Mouse (Mus musculus): ENCODE results near the gene Brdt. TPM values are rescaled to one million over a fixed set of nuclear protein-coding genes. Genes with fewer than 3 reads are reported as not detected.
A peak's percentile ranks its signal among the peaks of the same experiment; 100 is the strongest.

Gene Brdt
- polyA plus RNA-seq, 1 experiment from 2014 or later = 2.1 TPM

DNA sequence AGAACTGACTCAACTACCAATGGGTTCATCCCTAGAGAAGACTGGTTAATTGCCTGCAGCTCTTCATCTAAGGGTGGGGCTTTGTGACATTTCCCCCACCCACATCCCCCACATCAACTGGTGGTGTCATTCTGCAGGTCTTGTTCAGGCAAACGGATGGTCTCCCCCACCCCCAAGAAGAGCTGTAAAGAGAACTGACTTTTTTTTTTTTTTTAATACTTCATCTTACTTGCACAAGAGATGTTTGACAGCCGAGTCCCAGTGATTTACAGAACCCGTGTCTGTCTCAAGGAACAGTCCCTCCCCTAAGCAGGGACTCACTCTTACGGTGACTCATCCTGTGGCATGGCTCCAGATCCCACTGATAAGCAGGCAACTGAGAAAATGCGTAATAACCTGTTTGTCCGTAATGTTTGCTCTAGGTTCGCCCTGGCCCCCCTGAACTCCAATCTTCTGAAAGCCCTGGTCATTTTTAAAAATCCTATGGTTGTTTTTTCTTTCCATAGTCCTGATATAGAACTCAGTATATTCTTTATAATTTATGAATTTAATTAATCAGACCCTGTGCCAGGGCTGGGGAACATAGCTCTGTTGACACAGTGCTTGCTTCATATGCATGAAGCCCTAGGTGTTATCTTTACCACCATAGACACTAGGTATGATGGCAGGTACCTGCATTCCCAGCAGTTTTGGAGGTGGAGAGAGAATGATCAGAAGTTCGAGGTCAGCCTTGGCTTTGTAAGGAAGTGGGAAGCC is 35.7 kb upstream of the Brdt start:
- H3K36me3 ChIP-seq = no peaks in the 10 kb centered on the region
- H3K27me3 ChIP-seq = no peaks in the 10 kb centered on the region
- no peak for ATAC-seq (ENCODE audit: borderline replicate concordance, extremely low read depth, low FRiP score, low TSS enrichment)
- H3K4me2 ChIP-seq = no peak overlapping the region
- no peak overlapping the region for H3K9ac ChIP-seq
- no peak overlapping the region for H3K4me3 ChIP-seq
- WGBS = 32% methylated on average over 8 of the region's 8 CpGs
- H3K4me1 ChIP-seq = peaks cover 17% of the 10 kb centered on the region
- H3K27ac ChIP-seq = no peak overlapping the region
- H3K9me3 ChIP-seq = no peaks in the 10 kb centered on the region

DNA sequence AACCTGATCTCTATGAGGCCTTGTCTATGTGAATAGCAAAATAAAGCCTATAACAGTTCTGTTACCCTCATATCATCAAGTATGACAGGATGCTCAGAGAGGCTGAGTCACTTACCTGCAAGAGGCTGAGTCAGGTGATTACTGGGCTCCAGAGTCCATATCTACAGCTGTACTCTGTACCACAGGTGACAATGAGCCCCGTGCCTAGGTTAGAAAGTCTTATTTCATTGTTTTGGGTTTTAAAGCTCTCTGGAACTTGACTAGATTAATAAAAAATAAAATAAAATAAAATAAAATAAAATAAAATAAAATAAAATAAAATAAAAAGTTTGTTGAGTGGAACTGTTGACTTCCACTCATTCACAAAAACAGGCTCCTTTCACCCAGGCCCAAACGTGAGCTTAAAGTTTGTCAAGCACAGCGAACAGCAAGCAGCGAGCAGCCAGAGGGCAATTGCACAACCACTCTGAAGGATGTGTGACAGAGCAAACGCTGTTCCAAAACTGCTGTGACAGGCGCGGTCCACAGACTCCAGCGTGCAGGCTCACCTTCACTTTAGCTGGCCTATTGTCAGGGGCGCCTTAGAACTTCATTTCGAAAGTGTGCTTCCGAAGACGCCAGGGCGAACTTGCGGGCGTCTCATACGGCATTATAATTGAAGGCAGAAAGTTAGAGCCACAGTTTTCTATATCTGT is 35.0 kb upstream of the Brdt start:
- Histone ChIP-seq H3K4me3 (no peak overlapping the region), H3K4me2 (peak overlapping the region; percentile 32), H3K9me3 (no peaks in the 10 kb centered on the region), H3K27me3 (no peaks in the 10 kb centered on the region), H3K4me1 (peaks cover 17% of the 10 kb centered on the region), H3K36me3 (no peaks in the 10 kb centered on the region), H3K27ac (peak overlapping the region; percentile 8; the same call in 1 of the 2 replicates), H3K9ac (no peak overlapping the region)
- ATAC-seq (ENCODE audit: borderline replicate concordance, extremely low read depth, low FRiP score, low TSS enrichment) = no peak
- 61% methylated on average over 16 of the region's 16 CpGs for WGBS

DNA sequence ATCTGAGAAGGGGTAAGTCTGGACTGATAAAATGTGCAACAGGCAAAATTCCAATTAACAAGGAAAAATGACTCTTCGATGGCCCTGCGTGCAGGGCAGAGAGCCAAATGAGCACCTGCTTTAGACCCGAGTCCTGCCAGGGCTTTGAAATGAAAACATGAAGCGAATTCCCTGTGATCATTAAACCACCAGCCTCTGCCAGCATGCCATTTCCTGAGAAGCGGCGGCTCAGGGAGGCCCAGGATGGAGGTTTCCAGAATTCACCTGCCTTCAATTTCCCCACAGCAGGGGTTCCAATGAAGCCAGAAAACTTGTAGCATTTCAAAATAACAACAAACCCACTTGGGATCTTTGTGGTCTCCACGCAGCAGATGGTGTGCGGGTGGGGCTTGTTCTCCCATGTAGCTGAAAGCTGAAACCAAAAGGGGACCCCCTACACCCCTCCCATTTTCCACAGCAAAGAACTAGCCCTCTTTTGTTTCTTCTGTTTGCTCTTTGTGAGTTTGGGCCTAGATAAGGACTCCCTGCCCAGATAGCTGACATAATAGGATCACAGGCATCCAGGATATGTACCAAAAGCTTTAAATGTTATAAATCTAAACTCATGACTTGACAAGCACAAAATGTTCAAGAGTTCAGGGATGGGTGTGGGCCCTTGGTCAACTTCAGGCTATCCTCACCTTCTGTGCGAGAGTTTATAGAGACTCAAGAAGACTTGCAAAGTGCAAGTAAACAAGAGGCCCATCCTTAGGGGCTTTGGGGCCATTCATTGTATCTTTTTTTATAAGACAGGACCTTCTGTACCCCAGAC is 34.2 kb upstream of the Brdt start:
- Histone ChIP-seq H3K36me3 (no peaks in the 10 kb centered on the region), H3K27ac (peak overlapping the region; percentile 8; the same call in 1 of the 2 replicates), H3K27me3 (no peaks in the 10 kb centered on the region), H3K4me3 (no peak overlapping the region), H3K4me2 (peak overlapping the region; percentile 32), H3K9ac (no peak overlapping the region), H3K4me1 (peaks cover 17% of the 10 kb centered on the region), H3K9me3 (no peaks in the 10 kb centered on the region)
- no peak for ATAC-seq (ENCODE audit: borderline replicate concordance, extremely low read depth, low FRiP score, low TSS enrichment)
- 43% methylated on average over 9 of the region's 9 CpGs for WGBS

DNA sequence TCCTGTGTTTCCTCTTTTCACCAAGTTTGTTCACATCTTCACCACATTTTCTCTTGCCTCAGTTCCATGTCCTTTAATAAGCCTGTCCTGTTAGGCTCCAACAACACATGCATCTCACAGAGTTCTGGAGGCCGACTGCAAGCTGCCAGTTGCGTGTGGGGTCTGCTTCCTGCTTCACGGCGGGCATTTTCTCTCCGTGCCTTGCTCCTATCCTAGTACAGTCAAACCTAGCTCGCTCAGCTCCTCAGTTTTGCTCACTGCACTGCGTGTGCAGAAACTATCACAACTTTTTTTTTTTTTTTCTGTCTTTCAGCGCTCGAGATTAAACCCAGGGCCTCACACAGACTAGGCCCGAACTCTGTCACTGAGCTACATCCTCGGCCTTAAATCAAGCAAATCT is 32.1 kb upstream of the Brdt start:
- no peak overlapping the region for H3K9ac ChIP-seq
- H3K9me3 ChIP-seq = no peaks in the 10 kb centered on the region
- H3K36me3 ChIP-seq = no peaks in the 10 kb centered on the region
- 69% methylated on average over 11 of the region's 11 CpGs for WGBS
- peaks cover 17% of the 10 kb centered on the region for H3K4me1 ChIP-seq
- no peak for ATAC-seq (ENCODE audit: borderline replicate concordance, extremely low read depth, low FRiP score, low TSS enrichment)
- H3K4me3 ChIP-seq = no peak overlapping the region
- no peak overlapping the region for H3K27ac ChIP-seq
- no peak overlapping the region for H3K4me2 ChIP-seq
- no peaks in the 10 kb centered on the region for H3K27me3 ChIP-seq

DNA sequence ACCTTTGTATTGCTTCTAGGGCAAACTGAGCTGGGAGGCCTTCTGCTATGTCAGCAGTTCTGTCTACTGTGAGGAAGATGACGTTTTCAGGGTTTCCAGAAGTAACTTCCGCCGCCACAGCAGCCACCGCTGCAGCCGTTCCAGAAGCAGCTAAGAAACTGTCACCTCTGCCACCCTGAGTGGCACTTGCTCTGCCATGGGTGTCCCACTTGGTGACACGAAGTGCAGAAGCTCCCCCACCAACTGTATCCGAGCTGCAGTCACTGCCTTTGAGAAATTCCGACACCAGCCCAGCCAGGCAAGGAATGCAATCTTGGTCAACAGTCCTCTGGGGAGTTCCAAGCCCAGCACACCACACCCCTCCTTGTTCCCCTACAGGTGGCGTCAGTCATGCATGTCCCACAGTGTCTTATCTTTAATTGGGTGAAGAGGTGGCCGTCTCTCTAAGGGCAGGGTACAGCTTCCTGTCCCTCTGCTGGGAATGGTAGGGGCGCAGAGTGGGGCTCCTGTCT is 27.6 kb upstream of the Brdt start:
- no peaks in the 10 kb centered on the region for H3K4me1 ChIP-seq
- no peak overlapping the region for H3K4me3 ChIP-seq
- peak overlapping the region; percentile 6; the same call in 1 of the 2 replicates for H3K4me2 ChIP-seq
- no peak overlapping the region for H3K9ac ChIP-seq
- peak; percentile 57; the same call in 1 of the 2 replicates for ATAC-seq (ENCODE audit: borderline replicate concordance, extremely low read depth, low FRiP score, low TSS enrichment)
- no peaks in the 10 kb centered on the region for H3K9me3 ChIP-seq
- WGBS = 29% methylated on average over 11 of the region's 11 CpGs
- H3K27ac ChIP-seq = no peak overlapping the region
- H3K27me3 ChIP-seq = no peaks in the 10 kb centered on the region
- H3K36me3 ChIP-seq = no peaks in the 10 kb centered on the region

DNA sequence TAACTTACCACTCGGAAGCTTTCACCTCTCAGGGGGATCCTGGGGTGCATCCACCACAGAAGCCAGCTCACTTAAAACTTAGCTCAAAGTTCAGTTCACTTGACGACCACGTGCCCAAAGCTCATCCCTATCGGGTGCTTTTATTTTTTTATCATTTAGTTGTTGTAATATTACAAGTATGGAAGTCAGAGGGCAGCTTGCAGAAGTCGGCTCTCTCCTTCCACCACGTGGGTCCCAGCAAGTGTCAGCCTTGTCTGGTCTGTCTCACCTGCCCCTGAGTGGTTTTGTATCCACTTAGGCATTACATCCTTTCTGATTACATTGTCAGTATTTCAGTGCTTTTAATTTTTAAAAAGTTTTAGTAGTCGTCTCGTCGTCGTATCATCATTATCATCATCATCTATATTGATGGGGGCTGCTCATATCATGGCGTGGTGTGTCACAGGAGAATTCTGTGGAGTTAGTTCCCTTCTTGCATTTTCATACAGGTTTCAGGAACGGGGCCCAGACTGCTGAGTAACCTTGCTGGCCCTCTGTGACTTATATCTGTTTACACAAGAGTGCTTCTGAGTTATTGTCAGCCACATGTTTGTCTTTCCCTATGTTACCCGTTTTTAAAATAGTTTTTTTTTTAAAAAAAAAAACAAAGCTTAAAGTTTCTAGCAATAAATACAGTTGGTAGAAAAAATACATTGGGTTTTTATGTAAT is 26.7 kb upstream of the Brdt start:
- 49% methylated on average over 13 of the region's 13 CpGs for WGBS
- H3K4me2 ChIP-seq = no peak overlapping the region
- no peak overlapping the region for H3K4me3 ChIP-seq
- H3K9ac ChIP-seq = no peak overlapping the region
- no peaks in the 10 kb centered on the region for H3K9me3 ChIP-seq
- no peak overlapping the region for H3K27ac ChIP-seq
- H3K27me3 ChIP-seq = no peaks in the 10 kb centered on the region
- no peak for ATAC-seq (ENCODE audit: borderline replicate concordance, extremely low read depth, low FRiP score, low TSS enrichment)
- H3K4me1 ChIP-seq = no peaks in the 10 kb centered on the region
- H3K36me3 ChIP-seq = no peaks in the 10 kb centered on the region

DNA sequence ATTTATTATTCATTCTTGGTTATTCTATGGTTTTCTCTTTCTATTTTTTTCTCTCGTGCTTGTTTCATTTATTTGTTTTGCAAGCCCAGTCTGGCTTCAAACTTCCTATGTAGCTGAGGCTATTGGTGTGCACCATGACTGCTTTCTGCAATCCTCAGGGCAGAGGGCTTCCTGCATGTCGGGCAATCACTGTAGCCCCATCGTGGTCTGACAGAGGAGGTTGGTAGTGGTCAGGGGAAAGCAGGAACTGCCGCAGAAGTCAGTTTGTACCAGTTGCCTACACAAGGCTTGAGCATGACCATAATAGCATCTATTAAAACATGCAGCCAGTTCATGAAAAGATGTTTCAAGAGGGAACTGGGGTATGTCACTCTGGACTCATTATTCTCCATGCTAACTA is 23.5 kb upstream of the Brdt start:
- Histone ChIP-seq H3K36me3 (no peaks in the 10 kb centered on the region), H3K9me3 (no peaks in the 10 kb centered on the region), H3K27me3 (no peaks in the 10 kb centered on the region), H3K4me1 (no peaks in the 10 kb centered on the region), H3K4me2 (no peak overlapping the region), H3K9ac (no peak overlapping the region), H3K4me3 (no peak overlapping the region), H3K27ac (no peak overlapping the region)
- ATAC-seq (ENCODE audit: borderline replicate concordance, extremely low read depth, low FRiP score, low TSS enrichment) = no peak
- WGBS = 78% methylated on average over 4 of the region's 4 CpGs

DNA sequence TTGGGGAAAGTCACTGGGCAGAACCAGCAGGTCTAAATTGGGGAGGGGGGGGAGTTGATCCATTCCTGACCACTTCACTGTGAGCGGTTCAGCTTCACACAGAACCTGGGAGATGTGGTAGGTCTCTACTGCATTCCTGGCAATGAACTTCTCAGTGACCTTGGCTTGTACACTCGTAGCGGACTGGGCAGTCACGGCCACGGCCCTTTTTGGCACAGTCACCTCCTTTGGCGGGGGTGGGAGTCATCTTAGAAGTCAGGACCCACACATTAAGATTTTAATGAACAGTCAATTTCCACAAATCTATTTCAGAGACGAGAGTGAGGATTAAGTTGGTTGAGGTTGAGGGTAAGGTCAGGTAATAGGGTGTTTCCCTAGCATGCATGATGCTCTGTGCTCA is 13.8 kb upstream of the Brdt start:
- Histone ChIP-seq H3K36me3 (no peaks in the 10 kb centered on the region), H3K4me3 (no peak overlapping the region), H3K4me1 (no peaks in the 10 kb centered on the region), H3K4me2 (no peak overlapping the region), H3K27me3 (no peaks in the 10 kb centered on the region), H3K9ac (no peak overlapping the region), H3K27ac (no peak overlapping the region), H3K9me3 (no peaks in the 10 kb centered on the region)
- ATAC-seq (ENCODE audit: borderline replicate concordance, extremely low read depth, low FRiP score, low TSS enrichment) = no peak
- 88% methylated on average over 7 of the region's 7 CpGs for WGBS

DNA sequence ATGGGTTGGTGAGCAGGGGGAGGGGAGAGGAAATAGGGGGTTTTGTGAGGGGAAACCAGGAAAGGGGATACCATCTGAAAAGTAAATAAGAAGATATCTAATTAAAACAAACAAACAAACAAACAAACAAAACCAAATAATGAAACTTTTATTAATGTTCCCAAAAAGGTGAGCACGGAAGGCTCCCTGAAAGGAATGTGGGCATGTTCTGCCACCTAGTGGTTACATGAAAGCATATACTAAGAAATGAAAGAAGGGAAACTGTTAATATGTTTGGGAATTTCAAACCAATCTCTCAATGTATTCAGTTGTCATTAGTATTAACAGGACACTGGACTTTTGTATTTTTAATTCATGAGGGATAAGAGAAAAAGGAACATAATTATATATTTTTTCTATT is 10.3 kb upstream of the Brdt start:
- no peaks in the 10 kb centered on the region for H3K9me3 ChIP-seq
- no peak overlapping the region for H3K4me2 ChIP-seq
- H3K4me3 ChIP-seq = no peak overlapping the region
- H3K27me3 ChIP-seq = no peaks in the 10 kb centered on the region
- no peak overlapping the region for H3K9ac ChIP-seq
- H3K27ac ChIP-seq = no peak overlapping the region
- no peak for ATAC-seq (ENCODE audit: borderline replicate concordance, extremely low read depth, low FRiP score, low TSS enrichment)
- 0% methylated on average over 1 of the region's 1 CpGs for WGBS
- H3K36me3 ChIP-seq = no peaks in the 10 kb centered on the region
- no peaks in the 10 kb centered on the region for H3K4me1 ChIP-seq

DNA sequence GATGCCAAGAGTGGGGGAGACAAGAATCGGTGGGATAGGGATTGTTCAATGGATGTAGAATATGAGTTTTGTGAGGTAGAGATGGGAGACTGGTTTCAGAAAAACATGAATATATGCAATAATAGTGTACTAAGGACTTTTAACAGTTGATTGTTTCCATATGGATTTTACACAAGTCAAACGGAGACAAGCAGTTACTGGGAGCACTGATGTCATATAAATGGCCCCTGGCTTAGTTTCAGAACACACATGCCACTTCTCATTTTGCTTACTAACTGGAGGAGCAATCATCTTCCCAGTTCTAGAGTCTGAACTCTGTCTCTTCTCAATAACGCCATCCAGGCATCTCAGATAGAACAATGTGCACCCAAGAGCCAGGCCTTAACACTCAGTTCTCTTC is 9.4 kb downstream of the Brdt start:
- Histone ChIP-seq H3K4me3 (no peak overlapping the region), H3K9me3 (no peaks in the 10 kb centered on the region), H3K4me2 (no peak overlapping the region), H3K36me3 (no peaks in the 10 kb centered on the region), H3K9ac (no peak overlapping the region), H3K4me1 (no peaks in the 10 kb centered on the region), H3K27ac (peak overlapping the region; percentile 29), H3K27me3 (no peaks in the 10 kb centered on the region)
- ATAC-seq (ENCODE audit: borderline replicate concordance, extremely low read depth, low FRiP score, low TSS enrichment) = no peak
- 57% methylated on average over 3 of the region's 3 CpGs for WGBS

DNA sequence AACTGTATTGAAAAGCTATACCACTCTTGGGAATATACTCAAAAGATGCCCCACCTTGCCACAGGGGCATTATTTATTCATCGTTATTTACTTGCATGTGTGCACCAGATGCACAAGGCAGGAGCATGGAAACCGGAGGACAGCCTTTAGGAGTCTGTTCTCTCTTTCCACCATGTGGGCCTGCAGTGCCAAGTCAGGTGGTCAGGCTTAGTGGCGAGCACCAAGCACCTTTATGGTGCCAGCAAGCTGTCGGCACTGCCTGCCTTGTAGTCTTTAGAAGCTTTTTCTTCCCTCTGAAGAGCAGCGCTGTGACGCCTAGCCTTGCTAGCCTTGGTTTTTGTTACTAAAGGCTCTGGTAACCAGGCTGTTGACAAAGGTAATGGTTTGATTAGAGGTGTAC is 11.9 kb downstream of the Brdt start:
- Histone ChIP-seq H3K27me3 (no peaks in the 10 kb centered on the region), H3K9me3 (no peaks in the 10 kb centered on the region), H3K36me3 (no peaks in the 10 kb centered on the region), H3K9ac (no peak overlapping the region), H3K4me1 (no peaks in the 10 kb centered on the region), H3K4me3 (no peak overlapping the region), H3K4me2 (no peak overlapping the region), H3K27ac (no peak overlapping the region)
- ATAC-seq (ENCODE audit: borderline replicate concordance, extremely low read depth, low FRiP score, low TSS enrichment) = no peak
- WGBS = 87% methylated on average over 6 of the region's 6 CpGs
